Mouse (Mus musculus): ENCODE data around the gene Scn2b.

Gene Scn2b

GRCm38 (mm10) chr9:45117741-45118431, at the start of gene Scn2b:
TSS of gene Scn2b (plus strand) at chr9:45117782.
- in situ Hi-C loops (cut with MboI) = no loop called here

GRCm38 (mm10) chr9:45071800-45072199, 45.8 kb upstream of the Scn2b start:
- in situ Hi-C loops (cut with MboI) = no loop called here

GRCm38 (mm10) chr9:45077859-45078258, 39.7 kb upstream of the Scn2b start:
- in situ Hi-C loops (cut with MboI) = no loop called here

DNA sequence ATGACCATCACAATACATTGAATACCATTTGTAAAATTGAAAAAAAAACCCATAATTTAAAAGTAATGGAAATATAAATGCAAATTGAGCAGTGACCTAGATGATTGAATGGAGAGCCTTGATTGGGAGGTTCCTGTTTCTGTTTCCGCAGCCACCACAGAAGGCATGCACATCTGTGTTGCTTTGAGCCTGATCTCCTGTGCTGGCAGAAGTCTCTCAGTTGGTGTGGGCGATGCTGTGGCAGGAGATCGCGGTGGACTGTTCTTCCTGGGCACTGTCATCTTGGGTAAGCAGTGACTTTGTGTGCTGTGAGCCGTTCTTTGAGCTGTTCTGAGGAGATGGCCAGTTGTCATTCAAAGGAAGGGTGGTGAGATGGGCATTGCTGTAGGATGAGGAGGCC, 38.6 kb upstream of the Scn2b start, which contains the start of gene Jaml:
Gene Jaml, plus strand, starts transcription at position 173 of the 400 bp plus-strand sequence.
- in situ Hi-C loops (cut with MboI) = no loop called here

DNA sequence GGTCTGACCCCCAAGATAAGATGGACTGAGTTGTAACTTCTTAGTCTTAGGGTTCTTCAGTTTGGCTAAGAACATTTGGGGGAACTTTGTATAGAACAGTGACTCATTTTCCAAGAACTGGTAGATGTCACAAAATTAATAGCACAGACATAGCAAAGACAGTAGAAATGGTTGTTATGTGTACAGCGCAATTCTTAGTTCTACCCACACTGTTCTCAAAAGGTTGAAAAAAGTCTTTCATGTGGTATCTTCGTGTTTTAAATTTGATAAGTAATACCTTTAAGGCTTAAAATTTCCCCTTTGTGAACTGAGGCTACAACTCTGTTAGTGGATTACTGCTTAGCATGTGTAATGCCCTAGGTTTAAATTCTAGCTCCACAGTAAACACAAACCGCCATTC, 34.5 kb upstream of the Scn2b start:
- in situ Hi-C loops (cut with MboI) = no loop called here

DNA sequence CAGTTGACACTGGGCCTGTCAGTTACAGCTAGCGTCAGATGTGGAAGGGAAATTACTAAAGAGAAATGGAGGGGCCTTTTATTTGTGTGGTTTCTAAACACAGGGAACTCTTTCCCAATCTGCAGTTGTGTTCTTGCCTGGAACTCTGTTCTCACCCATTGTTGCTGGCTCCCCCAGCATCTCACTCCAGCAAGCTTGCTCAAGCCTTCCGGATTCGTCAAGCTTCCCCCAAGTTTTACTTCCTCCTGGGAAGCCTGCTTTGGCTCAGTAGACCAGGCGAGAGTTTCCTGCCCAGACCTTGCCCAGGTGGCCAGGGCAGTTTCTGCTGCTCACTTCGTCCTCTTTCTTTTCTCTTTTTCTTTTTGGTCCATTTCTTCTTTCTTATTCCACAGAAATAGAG, 33.0 kb upstream of the Scn2b start:
- in situ Hi-C loops (cut with MboI) = no loop called here

DNA sequence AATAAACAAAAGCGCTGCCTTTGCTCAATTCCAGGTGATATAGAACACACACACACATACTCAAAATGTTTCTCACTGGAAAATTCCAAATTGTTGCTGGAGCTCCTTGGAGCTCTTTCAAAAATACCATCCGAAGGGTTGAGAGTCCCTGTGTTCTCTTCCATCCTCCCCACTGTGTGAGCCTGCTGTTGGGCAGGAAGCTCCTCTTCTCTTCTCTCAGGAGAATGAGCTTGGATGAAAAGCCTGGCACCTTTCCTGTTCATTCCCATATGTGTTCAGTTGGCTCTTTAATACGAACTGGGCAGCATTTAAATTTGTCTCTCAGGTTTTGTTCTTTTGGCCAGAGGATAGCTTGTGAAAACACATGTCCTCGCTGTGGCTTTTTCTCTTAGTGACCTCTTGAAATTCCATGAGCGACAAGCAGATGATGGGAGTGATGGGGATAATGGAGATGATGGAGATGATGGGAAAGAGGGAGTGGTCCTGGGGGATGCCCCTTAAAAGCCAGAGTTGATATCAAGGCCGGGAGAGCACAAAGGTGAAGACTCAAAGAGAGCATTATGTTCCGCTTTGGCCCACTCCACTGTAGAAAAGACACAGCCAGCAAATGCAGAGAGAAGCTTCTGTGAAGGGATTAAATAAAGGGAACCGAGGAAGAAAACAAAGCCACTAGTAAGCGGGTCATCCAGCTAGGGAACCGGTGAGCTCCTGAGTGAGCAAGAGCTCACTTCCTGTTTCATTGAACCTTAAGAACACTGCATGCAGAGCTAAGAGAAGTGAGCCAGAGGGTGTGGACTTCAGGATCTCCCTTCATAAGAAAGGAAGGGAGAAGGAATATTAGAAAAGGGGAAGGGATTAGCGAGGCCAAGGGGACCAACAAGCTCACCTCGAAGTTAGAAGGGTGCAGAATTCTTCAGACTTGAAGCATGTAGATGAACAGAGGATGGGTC, 31.6 kb upstream of the Scn2b start:
- in situ Hi-C loops (cut with MboI) = no loop called here

- in situ Hi-C loops (cut with MboI) = no loop called here
Measured at GRCm38 (mm10) chr9:45088040-45088439, 29.5 kb upstream of the Scn2b start.

GRCm38 (mm10) chr9:45090811-45091210, 26.8 kb upstream of the Scn2b start:
- in situ Hi-C loops (cut with MboI) = no loop called here

- in situ Hi-C loops (cut with MboI) = no loop called here
Measured at GRCm38 (mm10) chr9:45092641-45093040, 24.9 kb upstream of the Scn2b start.

DNA sequence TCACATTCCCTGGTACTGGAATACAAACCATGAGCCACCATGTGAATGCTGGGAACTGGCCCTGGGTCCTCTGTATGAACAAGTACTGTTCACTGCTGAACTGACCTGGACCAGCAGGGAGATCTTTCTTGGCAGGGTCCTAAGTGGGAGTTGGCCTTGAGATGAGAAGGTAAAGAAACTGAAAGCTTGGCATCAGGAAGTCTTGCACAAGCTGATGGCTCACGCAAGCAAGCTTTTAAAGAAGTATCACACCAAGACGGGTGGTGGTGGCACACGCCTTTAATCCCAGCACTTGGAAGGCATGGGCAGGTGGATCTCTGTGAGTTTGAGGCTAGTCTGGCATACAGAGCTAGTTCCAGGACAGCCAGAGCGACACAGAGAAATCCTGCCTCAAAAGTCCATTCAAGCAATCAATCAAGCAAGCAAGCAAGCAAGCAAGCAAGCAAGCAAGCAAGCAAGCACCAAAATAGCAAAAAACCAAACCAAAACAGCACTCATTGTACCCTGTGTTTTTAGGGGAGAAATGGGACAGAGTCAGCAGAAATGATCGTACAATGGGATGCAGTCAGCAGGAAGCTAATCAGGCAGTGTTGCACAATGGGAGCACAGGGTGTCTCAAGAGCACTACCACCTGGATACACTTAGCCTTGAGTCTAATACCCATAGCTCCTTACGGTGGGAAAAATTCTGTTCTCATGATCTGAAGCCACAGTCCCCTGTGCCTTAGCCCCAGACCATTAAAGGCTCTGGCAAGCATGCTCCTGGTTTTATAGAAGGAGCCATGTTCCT, 22.2 kb upstream of the Scn2b start:
- in situ Hi-C loops (cut with MboI) = no loop called here

- in situ Hi-C loops (cut with MboI) = no loop called here
Measured at GRCm38 (mm10) chr9:45097877-45098276, 19.7 kb upstream of the Scn2b start.

GRCm38 (mm10) chr9:45098426-45098825, 19.2 kb upstream of the Scn2b start:
- in situ Hi-C loops (cut with MboI) = no loop called here

DNA sequence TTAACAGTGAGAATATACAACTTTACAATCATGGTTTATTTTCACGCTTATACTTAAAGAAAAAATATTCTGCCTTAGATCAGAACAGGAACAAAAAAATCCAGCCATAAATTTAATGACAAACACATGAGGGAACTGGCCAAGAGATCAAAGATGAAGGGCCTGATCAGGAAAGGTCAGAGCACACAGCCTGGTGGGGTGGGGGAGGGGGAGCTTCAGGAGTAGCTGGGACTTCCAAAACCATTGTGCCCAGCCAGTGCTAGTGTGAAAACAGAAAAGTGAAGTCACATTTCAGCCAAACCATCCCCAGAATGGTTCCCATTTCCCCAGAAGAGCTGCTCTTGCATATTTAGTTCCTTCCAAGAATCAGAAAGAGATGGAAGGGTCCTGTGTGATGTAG, 15.1 kb upstream of the Scn2b start:
- in situ Hi-C loops (cut with MboI) = no loop called here

DNA sequence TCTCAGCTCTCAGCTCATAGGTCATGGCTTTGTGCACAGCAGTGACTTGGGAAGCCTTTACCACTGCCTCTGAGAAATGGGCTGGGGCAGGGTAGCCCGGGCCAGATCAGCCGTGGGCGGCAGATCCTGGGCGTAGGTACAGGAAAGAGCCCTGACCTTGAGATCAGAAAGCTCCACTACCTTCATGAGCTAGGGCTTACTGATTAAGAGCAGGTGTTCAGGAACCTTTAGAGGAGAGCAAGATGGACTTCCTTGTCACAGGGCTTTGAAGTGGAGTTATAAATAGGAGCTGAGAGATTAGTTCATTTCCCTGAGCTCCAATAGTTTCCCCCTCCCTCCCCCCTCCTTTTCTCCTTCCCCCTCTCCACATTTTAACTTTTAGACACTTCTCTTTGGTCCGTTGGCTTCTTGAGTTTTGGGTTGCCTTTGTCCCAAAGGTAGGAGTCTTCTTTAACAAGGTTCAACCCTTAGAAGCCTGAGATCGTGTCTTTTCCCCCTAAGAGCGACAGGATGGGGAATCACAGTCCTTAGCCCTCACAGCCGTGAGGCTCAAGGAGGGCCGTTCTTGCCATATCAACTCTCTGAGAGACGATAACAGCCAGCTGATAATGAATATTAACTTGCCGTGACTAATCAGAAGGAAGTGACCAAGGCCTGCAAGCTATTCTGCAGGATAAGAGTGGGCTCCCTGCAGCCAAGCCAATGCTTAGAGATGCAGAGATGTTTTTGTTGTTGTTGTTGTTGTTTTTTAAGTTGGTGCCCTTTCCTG, 14.2 kb upstream of the Scn2b start:
- in situ Hi-C loops (cut with MboI) = no loop called here

DNA sequence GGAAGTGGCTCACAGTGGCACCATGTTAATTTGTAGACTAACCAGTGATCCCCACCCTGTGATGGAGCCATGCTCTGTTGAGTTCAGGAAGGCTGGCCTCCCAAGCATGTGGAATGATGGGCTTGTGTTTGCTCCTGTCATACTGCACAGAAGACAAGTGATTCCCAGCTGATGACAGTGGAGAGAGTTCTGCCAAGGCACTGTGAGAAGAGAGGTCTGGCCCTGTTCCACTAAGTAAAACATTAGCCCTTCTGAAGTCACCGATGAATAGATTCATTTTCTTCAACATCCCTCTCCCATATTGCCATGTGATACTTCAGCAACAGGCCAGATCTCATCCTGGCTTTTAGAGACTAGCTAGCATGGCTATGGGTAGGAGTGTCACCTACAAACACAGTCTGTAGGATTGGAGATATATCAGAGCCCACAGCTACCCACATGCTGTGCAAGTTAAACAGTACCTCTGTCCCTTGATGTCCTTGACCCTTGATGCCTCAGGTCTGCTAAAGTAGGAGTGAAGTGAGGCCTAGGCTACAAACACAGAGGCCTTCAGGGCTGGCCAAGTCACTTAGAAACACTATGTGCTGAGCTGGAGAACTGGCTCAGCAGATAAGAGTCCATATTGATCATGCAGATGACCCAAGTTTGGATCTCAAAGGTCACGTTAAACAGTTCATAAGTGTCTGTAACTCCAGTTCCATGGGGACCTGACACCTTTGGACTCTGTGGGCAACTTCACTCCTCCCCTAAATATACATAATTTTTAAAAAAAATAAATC, 11.8 kb upstream of the Scn2b start:
- in situ Hi-C loops (cut with MboI) = no loop called here

- in situ Hi-C loops (cut with MboI) = no loop called here
Measured at GRCm38 (mm10) chr9:45115706-45116105, 1.9 kb upstream of the Scn2b start.

DNA sequence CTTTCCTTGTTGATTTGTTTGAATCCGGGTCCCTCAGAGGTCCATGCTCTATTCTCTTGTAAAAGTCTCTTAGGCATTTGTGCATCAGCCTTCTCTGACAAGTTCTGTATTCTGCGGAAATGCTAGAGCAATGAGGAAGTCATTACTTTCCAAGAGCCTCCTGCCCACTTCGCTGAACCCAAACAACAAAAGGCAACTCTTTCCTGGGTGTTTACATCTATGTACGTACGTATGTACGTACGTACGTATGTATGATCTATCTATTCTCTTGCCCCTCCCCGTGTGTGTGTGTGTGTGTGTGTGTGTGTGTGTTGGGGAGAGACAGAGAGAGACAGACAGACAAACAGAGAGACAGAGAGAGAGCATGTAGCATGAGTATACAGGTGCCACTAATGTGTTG, 763 bp upstream of the Scn2b start:
- in situ Hi-C loops (cut with MboI) = no loop called here

- in situ Hi-C loops (cut with MboI) = no loop called here
Measured at GRCm38 (mm10) chr9:45118552-45118951, 970 bp downstream of the Scn2b start.

DNA sequence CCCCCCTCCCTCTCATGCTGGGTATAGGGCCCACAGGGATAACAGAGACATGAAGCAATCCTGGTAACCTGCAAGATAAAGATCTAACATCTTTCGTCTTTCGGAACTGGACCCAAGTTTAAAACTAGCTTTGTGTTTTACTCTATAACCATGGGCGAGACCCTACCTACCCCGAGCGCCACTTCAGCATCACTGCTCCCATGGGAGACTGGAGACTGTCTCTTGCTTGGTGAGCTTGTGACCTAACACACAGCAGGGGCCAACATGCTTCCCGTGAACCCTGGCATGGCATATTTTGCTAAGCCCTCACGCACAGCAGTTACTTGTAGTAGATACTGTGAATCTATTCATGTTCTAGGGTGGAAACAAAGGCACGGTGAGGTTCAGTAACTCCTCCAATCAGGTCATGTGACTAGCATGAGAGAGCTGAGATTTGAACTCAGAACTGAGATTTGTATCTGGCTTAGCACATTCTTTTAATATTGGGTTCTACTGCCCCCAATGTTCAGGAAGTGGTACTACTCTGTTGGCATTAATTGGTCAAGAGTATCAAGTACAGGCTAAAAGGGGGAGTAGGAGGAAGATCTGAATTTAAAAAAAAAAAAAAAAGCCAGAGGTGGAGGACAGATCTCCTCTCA, 1.9 kb downstream of the Scn2b start:
- in situ Hi-C loops (cut with MboI) = no loop called here

Data from mature B cell (primary cell).